Mouse (Mus musculus): ENCODE measurements at regions not wholly inside any gene's neighbourhood (a gene's known extent, or its start where the extent isn't known, plus 50 kb on each side); places are given as distances from the start of the nearest gene placed in this dataset.
"Not testable (repeated sequence)": the region's sequence is repeated elsewhere in the genome, so short reads cannot be mapped to it uniquely, and the experiment has no call there.

- ChIA-PET CTCF (no interaction called here), POLR2A (no interaction called here)
Measured at GRCm38 (mm10) chr5:13654173-13654572, 137.2 kb upstream of the Speer3 start.

GRCm38 (mm10) chr5:13658301-13658700 is 133.1 kb upstream of the Speer3 start:
- POLR2A ChIA-PET, CTCF ChIA-PET: not testable (repeated sequence)

GRCm38 (mm10) chr5:13659514-13659913 is 131.9 kb upstream of the Speer3 start:
- ChIA-PET CTCF (no interaction called here), POLR2A (interaction anchor here in 2 of 4 experiments (0.6 to 0.7 kb wide), 2 partner anchors 31 to 463 kb away, joined by 3 to 5 read pairs; no protein-coding TSS in a partner anchor)

- POLR2A ChIA-PET = no interaction called here
Measured at GRCm38 (mm10) chr5:13667444-13667843, 124.0 kb upstream of the Speer3 start.

GRCm38 (mm10) chr5:13668840-13669239 is 122.6 kb upstream of the Speer3 start:
- POLR2A ChIA-PET = no interaction called here
- CTCF ChIA-PET = no interaction called here

More at GRCm38 (mm10) chr5:13667444-13667843, 124.0 kb upstream of the Speer3 start:
- CTCF ChIA-PET = interaction anchor here in 1 of 4 experiments (0.6 kb wide), 1 partner anchor 363 kb away, joined by 3 read pairs; no protein-coding TSS in a partner anchor

GRCm38 (mm10) chr5:13690929-13691806 is 100.3 kb upstream of the Speer3 start:
- ChIA-PET CTCF (interaction anchor here in 1 of 4 experiments (0.6 kb wide), 2 partner anchors 29 to 62 kb away, joined by 3 read pairs; no protein-coding TSS in a partner anchor), POLR2A (no interaction called here)

- CTCF ChIA-PET = interaction anchor here in 1 of 4 experiments (0.6 kb wide), 1 partner anchor 294 kb away, joined by 3 read pairs; no protein-coding TSS in a partner anchor
- POLR2A ChIA-PET = no interaction called here
Measured at GRCm38 (mm10) chr5:13694847-13695246, 96.6 kb upstream of the Speer3 start.

All from embryonic stem cell, embryonic (primary cell).